Comparison of ENCODE assay signal across 28 mouse cellular contexts in genomic region chr5:128899971-128900370, GRCm38 (mm10). TPM values are rescaled to one million over a fixed set of nuclear protein-coding genes. Genes with fewer than 3 reads are reported as not detected.
A peak's percentile ranks its signal among the peaks of the same experiment; 100 is the strongest.
DNase-seq lines count a peak whose midpoint lies in the region; ATAC-seq lines count a peak whose summit lies in the region.
"Had no signal": no experiment of that assay in that cellular context is flagged by ENCODE, and none has a peak within 500 bp of the region (broad histone marks: within the 10 kb centered on the region; RNA-seq: fewer than 3 reads in every experiment).

No protein-coding gene starts in this region.

- peaks cover 27% of the 10 kb centered on the region for H3K4me1 ChIP-seq in neural tube, embryonic 13.5 days (replicated peaks)
- H3K4me1 ChIP-seq: embryonic facial prominence, embryonic 15.5 days; heart, embryonic 12.5 days; liver, embryonic 12.5 days had no signal

- H3K27me3 ChIP-seq in neural tube, embryonic 13.5 days = no peaks in the 10 kb centered on the region
- H3K27me3 ChIP-seq: CH12.LX; embryonic facial prominence, embryonic 15.5 days; forebrain, embryonic 12.5 days; heart, embryonic 12.5 days; hindbrain, embryonic 15.5 days; liver, embryonic 12.5 days; midbrain, embryonic 13.5 days had no signal

- no peak overlapping the region for H3K4me2 ChIP-seq in neural tube, embryonic 13.5 days
- H3K4me2 ChIP-seq: embryonic facial prominence, embryonic 15.5 days; forebrain, embryonic 12.5 days; heart, embryonic 12.5 days; hindbrain, embryonic 15.5 days; liver, embryonic 12.5 days; midbrain, embryonic 13.5 days had no signal

- no peaks in the 10 kb centered on the region for H3K36me3 ChIP-seq in neural tube, embryonic 13.5 days
- H3K36me3 ChIP-seq: embryonic facial prominence, embryonic 15.5 days; forebrain, embryonic 12.5 days; heart, embryonic 12.5 days; hindbrain, embryonic 15.5 days; liver, embryonic 12.5 days; midbrain, embryonic 13.5 days had no signal

- 0 out of 2 replicates have a peak overlapping the region, but pooled peaks have one; percentile 2 for H3K27ac ChIP-seq in neural tube, embryonic 13.5 days (replicated peaks)
- H3K27ac ChIP-seq: embryonic facial prominence, embryonic 15.5 days; forebrain, embryonic 12.5 days; hindbrain, embryonic 15.5 days; liver, embryonic 12.5 days; midbrain, embryonic 13.5 days had no signal

- H3K9ac ChIP-seq in neural tube, embryonic 13.5 days = no peak overlapping the region
- H3K9ac ChIP-seq: embryonic facial prominence, embryonic 15.5 days; forebrain, embryonic 12.5 days; heart, embryonic 12.5 days; hindbrain, embryonic 15.5 days; liver, embryonic 12.5 days; liver, postnatal 0 days; midbrain, embryonic 13.5 days had no signal

- ATAC-seq in neural tube, embryonic 13.5 days (ENCODE audit: low read depth) = no peak
- ATAC-seq: liver, embryonic 12.5 days; liver, postnatal 0 days; lung, postnatal 0 days; midbrain, embryonic 13.5 days had no signal

- no peak overlapping the region for H3K4me3 ChIP-seq in neural tube, embryonic 13.5 days
- H3K4me3 ChIP-seq: embryonic facial prominence, embryonic 15.5 days; forebrain, embryonic 12.5 days; heart, embryonic 12.5 days; hindbrain, embryonic 15.5 days; liver, embryonic 12.5 days; midbrain, embryonic 13.5 days had no signal

- WGBS in neural tube, embryonic 13.5 days = 65% methylated on average over 13 of the region's 13 CpGs

- H3K9me3 ChIP-seq in neural tube, embryonic 13.5 days = 0 out of 2 replicates have a peak, but pooled peaks cover 6% of the 10 kb centered on the region
- H3K9me3 ChIP-seq: embryonic facial prominence, embryonic 15.5 days; forebrain, embryonic 12.5 days; heart, embryonic 12.5 days; hindbrain, embryonic 15.5 days; liver, embryonic 12.5 days; midbrain, embryonic 13.5 days had no signal

- peak; percentile 49 for DNase-seq in embryo, embryonic 10 days (ENCODE audit: low spot score)
- DNase-seq in embryo, embryonic 9.5 days (ENCODE audit: extremely low spot score) = no peak
- no peak for DNase-seq in neural tube, embryonic 10.5 days (ENCODE audit: extremely low spot score, low spot score)
- DNase-seq in hindlimb bud, embryonic 11.5 days (ENCODE audit: extremely low spot score, low read depth, low spot score) = peak; percentile 67
- DNase-seq in heart, adult 9 months (ENCODE audit: low spot score in 2 of 2) = no peak
- DNase-seq in heart, adult 8-10 months (ENCODE audit: low spot score) = no peak
- DNase-seq: adrenal gland, adult 8-10 months; cerebellum, adult 2 months; cerebellum, postnatal 14 days; gastrocnemius, postnatal 14 days; heart, adult 11 months; heart, postnatal 4 days; kidney, adult 18-20 months; layer of hippocampus, adult 9-11 months; liver, postnatal 0 days; lung, postnatal 4 days; thymus, postnatal 14 days had no signal

RNA-seq across cellular contexts. Expression of gene Rimbp2, which starts 53.3 kb away (rescaled TPM):
- polyA plus RNA-seq in neural tube, embryonic 13.5 days (2015; fragmentation: Nextera tagmentation; extraction: Ambion mirVana) = 4.7 and 5.2 TPM in 2 replicates
- under 1 TPM in 1 of 4 experiments, not detected in 3; 0.09 TPM for total RNA-seq in heart, adult 8-10 months (2022)
- total RNA-seq: CH12.LX; megakaryocyte-erythroid progenitor cell, adult 5-6 weeks had no signal
- polyA plus RNA-seq: C2C12; liver, embryonic 12.5 days; liver, postnatal 0 days; lung, postnatal 0 days had no signal

Comparison
In these comparisons a context has a peak if more than half of its experiments do, and no peak if none do; other contexts are left out.
1. DNase-seq: peak in embryo, embryonic 10 days (single experiment) and hindlimb bud, embryonic 11.5 days (single experiment); none in embryo, embryonic 9.5 days (single experiment), neural tube, embryonic 10.5 days (single experiment), heart, adult 9 months (0 of 2) and heart, adult 8-10 months (single experiment).